Mouse (Mus musculus) B cell, adult 62 days (primary cell): ENCODE data around the gene Csnk1g1. TPM values are rescaled to one million over a fixed set of nuclear protein-coding genes. Genes with fewer than 3 reads are reported as not detected.

Experiments used
- total RNA-seq: library from RNA; stranded (reverse); gene quantifications from 4 replicates; pipeline ENCODE4 v1.2.4, GENCODE M21; 2023

The Csnk1g1 gene
- total RNA-seq = 47.8 to 54.6 TPM (median 51.4 TPM) in 4 replicates

DNA sequence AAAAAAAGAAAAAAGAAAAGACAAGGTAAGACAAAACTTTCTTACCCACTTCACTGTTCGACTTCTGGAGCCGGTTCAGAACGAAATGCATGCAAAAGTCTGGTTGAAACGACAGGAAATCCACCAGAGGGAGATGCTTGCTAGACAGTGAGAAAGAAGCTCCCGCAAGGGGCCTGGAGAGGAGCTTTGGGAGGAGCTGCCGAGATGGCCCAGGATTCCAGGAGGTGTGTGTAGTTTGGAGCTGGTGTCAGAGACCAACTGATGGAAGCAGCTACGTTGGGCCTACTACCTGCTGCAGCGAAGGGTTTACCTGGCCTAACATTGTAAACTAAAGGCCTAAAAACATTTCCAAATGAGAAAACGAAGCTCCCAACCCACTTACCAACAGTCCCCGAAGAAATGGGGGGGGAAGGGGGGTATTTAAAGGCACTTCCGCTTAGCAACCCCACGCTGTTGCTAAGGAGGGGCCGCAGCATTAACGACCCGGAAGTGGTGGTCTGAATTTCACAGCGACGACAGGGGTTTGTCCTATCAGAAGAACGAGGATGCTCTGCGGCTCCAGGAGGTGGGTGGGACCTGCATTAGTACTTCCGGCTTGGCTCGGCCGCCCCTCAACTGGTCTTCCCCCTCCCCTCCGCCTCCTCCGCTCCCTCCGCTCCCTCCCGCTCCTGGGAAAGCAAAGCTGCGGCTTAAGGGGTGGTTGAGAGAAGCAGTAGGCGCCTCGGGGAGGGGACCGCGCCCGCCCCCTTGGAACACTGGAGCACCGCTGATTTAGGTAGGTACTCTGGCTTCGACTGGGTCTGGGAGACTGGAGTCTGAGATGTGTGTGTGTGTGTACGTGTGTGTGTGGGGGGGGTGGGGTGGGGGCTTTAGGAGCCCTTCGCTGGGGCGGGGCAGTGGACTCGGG, at the start of gene Csnk1g1, which contains the start of gene Trip4:
TSS of gene Csnk1g1 (plus strand) at position 531 of the 907 bp plus-strand sequence.
TSS of gene Trip4 (minus strand) at position 401 of the 907 bp plus-strand sequence.

DNA sequence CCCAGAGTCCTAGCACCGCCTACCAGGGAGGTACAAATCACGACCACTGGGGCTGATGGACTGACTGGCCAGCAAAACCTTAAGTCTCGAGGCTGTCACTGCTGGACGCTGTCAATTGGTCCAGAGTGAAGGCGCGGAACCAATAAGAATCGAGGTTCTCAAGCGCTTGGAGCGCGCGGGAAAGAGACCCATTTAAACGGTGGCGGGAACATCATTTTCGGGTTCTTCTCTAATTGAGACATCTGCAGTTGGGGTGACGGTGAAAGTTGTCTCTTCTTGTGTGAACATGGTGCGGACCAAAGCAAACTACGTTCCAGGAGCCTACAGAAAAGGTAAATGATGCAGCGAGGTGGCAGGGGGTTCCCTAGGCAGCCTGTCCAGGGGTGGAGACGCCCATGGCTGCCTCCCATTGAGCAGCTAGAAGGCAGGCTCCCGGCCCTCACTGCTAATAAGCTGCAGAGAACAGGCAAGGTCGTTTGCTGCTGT, 18.5 kb upstream of the Csnk1g1 start, which contains the start of gene Pclaf:
TSS of gene Pclaf (plus strand) at position 95 of the 486 bp plus-strand sequence.

DNA sequence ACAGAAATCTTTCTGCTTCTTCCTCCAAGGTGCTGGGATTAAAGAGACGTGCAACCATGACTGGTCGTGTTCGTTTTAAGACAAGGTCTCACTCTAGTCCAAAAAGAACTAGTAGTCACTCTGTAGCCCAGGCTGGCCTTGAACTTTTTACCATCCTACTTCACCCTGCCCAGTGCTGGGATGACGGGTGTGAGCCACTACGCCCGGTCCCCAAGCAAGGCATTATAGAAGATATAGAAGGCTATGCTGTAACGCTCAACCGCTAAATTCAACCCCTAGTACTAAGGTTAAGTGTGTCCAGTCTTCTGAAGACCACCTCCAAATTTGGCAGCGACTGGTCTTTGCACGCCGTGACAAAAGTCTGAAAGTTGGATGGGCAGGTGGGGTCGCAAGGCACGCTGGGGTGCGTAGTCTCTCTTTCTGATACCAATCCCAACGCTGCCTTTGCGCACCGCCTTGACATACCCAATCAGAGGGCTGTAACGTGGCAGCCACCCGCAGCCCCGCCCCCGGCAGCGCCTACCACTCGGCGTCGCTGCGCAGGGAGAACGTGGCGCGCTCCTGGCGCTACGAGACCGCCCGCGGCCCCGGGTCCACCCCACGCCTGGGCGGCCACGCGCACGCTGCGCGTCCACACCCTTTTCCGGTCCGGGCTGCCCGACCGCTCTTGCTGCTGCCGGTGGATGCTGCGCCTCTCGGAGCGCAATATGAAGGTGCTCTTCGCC, 151.0 kb downstream of the Csnk1g1 start, which contains the start of gene Ppib:
TSS of gene Ppib (plus strand) at position 640 of the 725 bp plus-strand sequence.

DNA sequence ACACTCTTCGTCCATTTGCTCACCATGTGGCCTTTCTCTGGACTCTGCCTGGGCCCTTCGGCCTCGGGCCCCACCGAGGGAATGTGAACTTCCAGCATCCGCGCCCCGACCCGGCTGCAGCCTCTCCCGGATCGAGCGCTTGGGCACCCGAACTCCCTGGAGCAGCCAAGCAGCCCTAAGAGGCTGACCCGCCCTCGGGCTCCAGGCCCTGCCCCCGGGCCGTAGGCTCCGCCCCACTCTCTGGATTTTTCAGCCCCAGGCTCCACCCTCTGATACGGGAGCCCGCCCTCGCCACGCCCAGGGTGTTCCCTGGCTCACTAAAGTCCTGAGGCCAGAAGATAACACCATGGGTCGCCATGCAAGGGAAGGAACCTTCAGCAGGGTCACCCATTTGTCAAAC, 160.9 kb downstream of the Csnk1g1 start, which contains the start of gene Snx22:
TSS of gene Snx22 (minus strand) at position 137 of the 400 bp plus-strand sequence.

Other genes starting within 250 kb of the Csnk1g1 start
- gene Oaz2, start 240.9 kb upstream of the Csnk1g1 start, total RNA-seq = 23.9 to 31.3 TPM (median 30.7 TPM) in 4 replicates
- 16.8 to 23.4 TPM (median 20.0 TPM) in 4 replicates for gene Zfp609, start 81.4 kb upstream of the Csnk1g1 start, total RNA-seq
- 3.2 to 7.0 TPM (median 3.7 TPM) in 4 replicates for gene Pclaf, start 18.7 kb upstream of the Csnk1g1 start, total RNA-seq
- gene Trip4, start 130 bp upstream of the Csnk1g1 start, total RNA-seq = 24.1 to 28.8 TPM (median 26.2 TPM) in 4 replicates
- 214 to 233 TPM (median 227 TPM) in 4 replicates for gene Ppib, start 151.3 kb downstream of the Csnk1g1 start, total RNA-seq
- 0.46 to 1.3 TPM (median 0.94 TPM) in 4 replicates for gene Snx22, start 160.8 kb downstream of the Csnk1g1 start, total RNA-seq
- gene Snx1, start 217.7 kb downstream of the Csnk1g1 start, total RNA-seq = 74.5 to 88.9 TPM (median 87.5 TPM) in 4 replicates
- 37.9 to 42.6 TPM (median 41.4 TPM) in 4 replicates for gene Ciao2a, start 217.7 kb downstream of the Csnk1g1 start, total RNA-seq
- gene Dapk2, start 249.3 kb downstream of the Csnk1g1 start, total RNA-seq = 0.43 to 1.7 TPM (median 1.1 TPM) in 4 replicates